Mouse (Mus musculus): ENCODE measurements around the gene Flna. TPM values are rescaled to one million over a fixed set of nuclear protein-coding genes. Genes with fewer than 3 reads are reported as not detected.
"Not testable (repeated sequence)": the region's sequence is repeated elsewhere in the genome, so short reads cannot be mapped to it uniquely, and the experiment has no call there.

The Flna gene
- polyA plus RNA-seq, 1 experiment from 2014 or later = 226 TPM

- Histone ChIP-seq H3K4me2 (replicated peaks) (peak overlapping the region; percentile 51), H3K27ac (replicated peaks) (peak overlapping the region; percentile 88), H3K4me3 (replicated peaks) (peak overlapping the region; percentile 54), H3K27me3 (no peaks in the 10 kb centered on the region), H3K4me1 (peaks cover 9% of the 10 kb centered on the region; the same call in 1 of the 2 replicates), H3K9me3 (replicated peaks) (no peaks in the 10 kb centered on the region), H3K9ac (peak overlapping the region; percentile 58), H3K36me3 (peaks cover 18% of the 10 kb centered on the region)
- ATAC-seq (ENCODE audit: insufficient number of reproducible peaks, low FRiP score, low TSS enrichment, low read depth) = peak; percentile 89
- 19% methylated on average over 38 of the region's 38 CpGs for WGBS
Measured at GRCm38 (mm10) chrX:74246213-74246681, 3.4 kb downstream of the Flna start.

- peak; percentile 51; the same call in 1 of the 2 replicates for ATAC-seq (ENCODE audit: insufficient number of reproducible peaks, low FRiP score, low TSS enrichment, low read depth)
- Histone ChIP-seq H3K4me3 (replicated peaks) (peak overlapping the region; percentile 54), H3K9ac (peak overlapping the region; percentile 58), H3K27me3 (no peaks in the 10 kb centered on the region), H3K27ac (replicated peaks) (peak overlapping the region; percentile 88), H3K36me3 (peaks cover 24% of the 10 kb centered on the region), H3K4me2 (replicated peaks) (peak overlapping the region; percentile 51), H3K4me1 (peaks cover 9% of the 10 kb centered on the region; the same call in 1 of the 2 replicates), H3K9me3 (replicated peaks) (no peaks in the 10 kb centered on the region)
- WGBS = 25% methylated on average over 21 of the region's 21 CpGs
Measured at GRCm38 (mm10) chrX:74245687-74246086, 3.9 kb downstream of the Flna start.

- peak overlapping the region; percentile 58; the same call in 1 of the 2 replicates for H3K9ac ChIP-seq
- H3K4me3 ChIP-seq (replicated peaks) = peak overlapping the region; percentile 54
- 25% methylated on average over 1 of the region's 1 CpGs for WGBS
- peak overlapping the region; percentile 88 for H3K27ac ChIP-seq (replicated peaks)
- peaks cover 30% of the 10 kb centered on the region for H3K36me3 ChIP-seq
- no peaks in the 10 kb centered on the region for H3K27me3 ChIP-seq
- peak overlapping the region; percentile 51 for H3K4me2 ChIP-seq (replicated peaks)
- H3K9me3 ChIP-seq (replicated peaks) = no peaks in the 10 kb centered on the region
- no peak for ATAC-seq (ENCODE audit: insufficient number of reproducible peaks, low FRiP score, low TSS enrichment, low read depth)
- peaks cover 9% of the 10 kb centered on the region; the same call in 1 of the 2 replicates for H3K4me1 ChIP-seq
Measured at GRCm38 (mm10) chrX:74245107-74245506, 4.5 kb downstream of the Flna start.

- H3K4me1 ChIP-seq = peaks cover 9% of the 10 kb centered on the region; the same call in 1 of the 2 replicates
- H3K27me3 ChIP-seq = no peaks in the 10 kb centered on the region
- peak overlapping the region; percentile 6; the same call in 1 of the 2 replicates for H3K9ac ChIP-seq
- ATAC-seq (ENCODE audit: insufficient number of reproducible peaks, low FRiP score, low TSS enrichment, low read depth) = peak; percentile 74
- peaks cover 34% of the 10 kb centered on the region for H3K36me3 ChIP-seq
- peak overlapping the region; percentile 88 for H3K27ac ChIP-seq (replicated peaks)
- H3K4me3 ChIP-seq (replicated peaks) = peak overlapping the region; percentile 54
- no peaks in the 10 kb centered on the region for H3K9me3 ChIP-seq (replicated peaks)
- WGBS = 9% methylated on average over 3 of the region's 3 CpGs
- peak overlapping the region; percentile 51 for H3K4me2 ChIP-seq (replicated peaks)
Measured at GRCm38 (mm10) chrX:74244614-74245083, 5.0 kb downstream of the Flna start.

GRCm38 (mm10) chrX:74243807-74244206 is 5.8 kb downstream of the Flna start:
- no peak for ATAC-seq (ENCODE audit: insufficient number of reproducible peaks, low FRiP score, low TSS enrichment, low read depth)
- Histone ChIP-seq H3K27me3 (no peaks in the 10 kb centered on the region), H3K4me1 (peaks cover 4% of the 10 kb centered on the region; the same call in 1 of the 2 replicates), H3K36me3 (peaks cover 43% of the 10 kb centered on the region), H3K9ac (peak overlapping the region; percentile 6; the same call in 1 of the 2 replicates), H3K4me2 (replicated peaks) (peak overlapping the region; percentile 51), H3K9me3 (replicated peaks) (no peaks in the 10 kb centered on the region), H3K4me3 (replicated peaks) (peak overlapping the region; percentile 54), H3K27ac (replicated peaks) (no peak overlapping the region; the same call in 1 of the 2 replicates)
- WGBS = 44% methylated on average over 3 of the region's 3 CpGs

GRCm38 (mm10) chrX:74243396-74243795 is 6.2 kb downstream of the Flna start:
- no peak for ATAC-seq (ENCODE audit: insufficient number of reproducible peaks, low FRiP score, low TSS enrichment, low read depth)
- Histone ChIP-seq H3K27me3 (no peaks in the 10 kb centered on the region), H3K27ac (replicated peaks) (no peak overlapping the region; the same call in 1 of the 2 replicates), H3K4me3 (replicated peaks) (peak overlapping the region; percentile 54), H3K4me1 (peaks cover 4% of the 10 kb centered on the region; the same call in 1 of the 2 replicates), H3K9me3 (replicated peaks) (no peaks in the 10 kb centered on the region), H3K4me2 (replicated peaks) (peak overlapping the region; percentile 51), H3K36me3 (peaks cover 47% of the 10 kb centered on the region), H3K9ac (no peak overlapping the region)
- WGBS = 79% methylated on average over 2 of the region's 2 CpGs

GRCm38 (mm10) chrX:74240332-74240731 is 9.3 kb downstream of the Flna start:
- no peak for ATAC-seq (ENCODE audit: insufficient number of reproducible peaks, low FRiP score, low TSS enrichment, low read depth)

GRCm38 (mm10) chrX:74233196-74233595 is 16.4 kb downstream of the Flna start:
- WGBS = 88% methylated on average over 5 of the region's 5 CpGs

More at GRCm38 (mm10) chrX:74240332-74240731, 9.3 kb downstream of the Flna start:
- Histone ChIP-seq H3K4me3 (replicated peaks) (no peak overlapping the region), H3K4me2 (replicated peaks) (no peak overlapping the region), H3K36me3 (peaks cover 71% of the 10 kb centered on the region), H3K4me1 (peaks cover 4% of the 10 kb centered on the region; the same call in 1 of the 2 replicates), H3K9me3 (replicated peaks) (no peaks in the 10 kb centered on the region), H3K27ac (replicated peaks) (no peak overlapping the region), H3K9ac (no peak overlapping the region), H3K27me3 (no peaks in the 10 kb centered on the region)
- WGBS = 87% methylated on average over 4 of the region's 4 CpGs

GRCm38 (mm10) chrX:74230038-74230437 is 19.6 kb downstream of the Flna start:
- no peak overlapping the region for H3K4me2 ChIP-seq (replicated peaks)
- no peaks in the 10 kb centered on the region for H3K27me3 ChIP-seq
- H3K4me3 ChIP-seq (replicated peaks) = no peak overlapping the region
- no peaks in the 10 kb centered on the region for H3K4me1 ChIP-seq
- no peak overlapping the region for H3K27ac ChIP-seq (replicated peaks)
- no peak for ATAC-seq (ENCODE audit: insufficient number of reproducible peaks, low FRiP score, low TSS enrichment, low read depth)
- no peak overlapping the region for H3K9ac ChIP-seq
- no peaks in the 10 kb centered on the region for H3K9me3 ChIP-seq (replicated peaks)
- WGBS = 77% methylated on average over 1 of the region's 1 CpGs
- peaks cover 90% of the 10 kb centered on the region for H3K36me3 ChIP-seq

More at GRCm38 (mm10) chrX:74233196-74233595, 16.4 kb downstream of the Flna start:
- Histone ChIP-seq H3K27ac (replicated peaks) (no peak overlapping the region), H3K4me2 (replicated peaks) (no peak overlapping the region), H3K9me3 (replicated peaks) (no peaks in the 10 kb centered on the region), H3K4me1 (no peaks in the 10 kb centered on the region), H3K4me3 (replicated peaks) (no peak overlapping the region), H3K27me3 (no peaks in the 10 kb centered on the region), H3K9ac (no peak overlapping the region), H3K36me3 (peaks cover 85% of the 10 kb centered on the region)
- ATAC-seq (ENCODE audit: insufficient number of reproducible peaks, low FRiP score, low TSS enrichment, low read depth) = no peak

GRCm38 (mm10) chrX:74220099-74220498 is 29.5 kb downstream of the Flna start:
- H3K9me3 ChIP-seq (replicated peaks); H3K27ac ChIP-seq (replicated peaks); H3K9ac ChIP-seq; H3K27me3 ChIP-seq; H3K4me3 ChIP-seq (replicated peaks); ATAC-seq (ENCODE audit: insufficient number of reproducible peaks, low FRiP score, low TSS enrichment, low read depth); H3K4me2 ChIP-seq (replicated peaks); H3K4me1 ChIP-seq: not testable (repeated sequence)
- peaks cover 17% of the 10 kb centered on the region for H3K36me3 ChIP-seq
- 53% methylated on average over 1 of the region's 1 CpGs for WGBS

GRCm38 (mm10) chrX:74219449-74219848 is 30.2 kb downstream of the Flna start:
- Histone ChIP-seq H3K36me3 (peaks cover 11% of the 10 kb centered on the region), H3K4me1 (no peaks in the 10 kb centered on the region), H3K9ac (no peak overlapping the region), H3K27ac (replicated peaks) (no peak overlapping the region), H3K9me3 (replicated peaks) (no peaks in the 10 kb centered on the region), H3K4me3 (replicated peaks) (no peak overlapping the region), H3K4me2 (replicated peaks) (no peak overlapping the region), H3K27me3 (no peaks in the 10 kb centered on the region)
- no peak for ATAC-seq (ENCODE audit: insufficient number of reproducible peaks, low FRiP score, low TSS enrichment, low read depth)
- 52% methylated on average over 13 of the region's 13 CpGs for WGBS

Measured in embryonic facial prominence, embryonic 15.5 days (tissue).